Mouse (Mus musculus): Measurements from ENCODE around the gene Zdhhc1.

DNA sequence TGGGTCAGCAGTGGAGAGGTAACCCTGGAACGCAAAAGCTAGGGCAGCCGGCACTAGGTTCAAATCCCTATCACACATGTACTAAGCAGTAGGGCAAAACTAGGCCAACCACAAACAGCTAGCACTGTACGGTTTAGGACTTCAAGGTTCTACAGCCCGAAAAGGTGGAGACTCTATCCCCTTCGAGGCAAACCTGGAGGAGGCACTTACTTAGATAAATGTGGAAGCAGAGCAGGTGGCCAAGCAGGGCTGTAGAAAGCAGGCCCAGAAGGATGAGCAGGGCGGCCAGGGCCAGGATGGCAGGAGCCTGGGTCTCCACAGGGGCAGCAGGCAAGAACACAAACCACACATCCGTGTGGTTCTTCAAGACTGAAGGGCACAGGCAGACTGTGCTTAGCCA lies 20.5 kb downstream of the Zdhhc1 start:
- TF ChIP-seq POLR2A (IDR thresholded peaks at IDR 0.05; ENCODE audit: borderline replicate concordance, control insufficient read depth, low read depth, low read length), result no peak
- no peak for TF ChIP-seq CTCF (IDR thresholded peaks at IDR 0.05; ENCODE audit: control insufficient read depth, insufficient read depth, low read length)

Data from bone marrow, adult 2 months (tissue).